Mouse (Mus musculus): ENCODE results near the gene Copz2. TPM values are rescaled to one million over a fixed set of nuclear protein-coding genes. Genes with fewer than 3 reads are reported as not detected.

Gene Copz2
- total and polyA plus RNA-seq, 3 experiments, result 0.35 to 4.1 (median 0.99) TPM

DNA sequence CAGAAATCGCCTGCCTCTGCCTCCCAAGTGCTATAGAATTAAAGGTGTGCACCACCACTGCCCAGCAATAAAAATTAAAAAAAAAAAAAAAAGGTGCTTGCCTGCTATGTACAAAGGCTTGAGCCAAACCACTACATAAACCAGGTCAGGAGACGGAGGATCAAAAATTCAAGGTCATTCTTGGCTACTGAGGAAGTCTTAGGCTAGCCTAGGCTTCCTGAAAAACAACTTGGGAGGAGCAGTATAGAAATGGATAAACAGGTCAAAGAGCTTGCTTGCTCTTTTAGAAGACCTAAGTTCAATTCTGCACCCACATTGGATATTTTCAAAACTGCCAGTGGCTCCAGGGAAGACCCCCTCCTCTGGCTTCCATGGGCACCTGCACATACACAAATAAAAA lies 35.2 kb upstream of the Copz2 start:
- TF ChIP-seq JUND (conservative IDR thresholded peaks at IDR 0.05; ENCODE audit: low read depth, low read length), result no peak
- TF ChIP-seq NRF1 (IDR thresholded peaks at IDR 0.05; ENCODE audit: low read depth, low read length), result no peak
- no peak for TF ChIP-seq SIN3A (IDR thresholded peaks at IDR 0.05; ENCODE audit: low read length)
- TF ChIP-seq SMC3 (IDR thresholded peaks at IDR 0.05; ENCODE audit: low read depth, low read length), result 0 out of 2 replicates have a peak, but pooled peaks have one; percentile 3
- TF ChIP-seq PAX5 (IDR thresholded peaks at IDR 0.05; ENCODE audit: low read length), result no peak
- TF ChIP-seq HCFC1 (IDR thresholded peaks at IDR 0.05; ENCODE audit: low read depth, low read length), result no peak
- no peak for TF ChIP-seq UBTF (IDR thresholded peaks at IDR 0.05; ENCODE audit: low read depth, low read length)
- TF ChIP-seq ZNF384 (IDR thresholded peaks at IDR 0.05; ENCODE audit: low read depth, low read length), result peak; percentile 32
- TF ChIP-seq POLR2A (IDR thresholded peaks at IDR 0.05; ENCODE audit: low read depth, low read length), result no peak; the same call in 1 of the 2 replicates
- no peak for TF ChIP-seq ZC3H11A (IDR thresholded peaks at IDR 0.05; ENCODE audit: low read depth, low read length)
- TF ChIP-seq IRF4 (IDR thresholded peaks at IDR 0.05; ENCODE audit: low read depth, low read length), result no peak
- TF ChIP-seq MYC (IDR thresholded peaks at IDR 0.05; ENCODE audit: low read depth, low read length), result no peak
- peak; percentile 50; the same call in 1 of the 2 replicates for TF ChIP-seq ZMIZ1 (IDR thresholded peaks at IDR 0.05; ENCODE audit: low read depth, low read length)
- no peak for TF ChIP-seq EP300 (IDR thresholded peaks at IDR 0.05; ENCODE audit: low read length)
- Histone ChIP-seq H3K4me1 (ENCODE audit: control insufficient read depth in 1 of 2, insufficient read depth in 2 of 2) (peaks cover 20 to 37% of the 10 kb centered on the region in 2 experiments), H3K27me3 (replicated peaks) (no peaks in the 10 kb centered on the region), H3K9ac (ENCODE audit: insufficient read depth, low read depth) (no peak overlapping the region), H3K79me2 (replicated peaks; ENCODE audit: control insufficient read depth, extremely low read depth, insufficient read depth, poor library complexity, severe bottlenecking) (peaks cover 37% of the 10 kb centered on the region), H3K36me3 (replicated peaks in 1 of 2; ENCODE audit: control insufficient read depth in 1 of 2, insufficient read depth in 1 of 2, low read length in 1 of 2) (peaks cover 71 to 94% of the 10 kb centered on the region in 2 experiments), H3K27ac (ENCODE audit: insufficient read depth, low read depth) (no peak overlapping the region), H3K9me3 (replicated peaks; ENCODE audit: low read length) (peaks cover 2% of the 10 kb centered on the region), H3K4me2 (ENCODE audit: insufficient read depth, low read depth, poor library complexity, severe bottlenecking) (no peak overlapping the region), H3K4me3 (replicated peaks in 1 of 3; ENCODE audit: low read depth in 2 of 3, low read length in 2 of 3, poor library complexity in 1 of 3) (no peak overlapping the region)
- DNase-seq (ENCODE audit: extremely low read depth), result no peak
- dilution Hi-C loops (cut with MboI; ENCODE audit: extremely low pct_ligation_motif_present, extremely low pct_unique_long_range_greater_than_20kb, low sequenced_read_pairs), result no loop called here
- in situ Hi-C loops (cut with MboI; ENCODE audit: low pct_ligation_motif_present, low pct_unique_long_range_greater_than_20kb, low sequenced_read_pairs), result no loop called here

- H3K79me2 ChIP-seq (replicated peaks; ENCODE audit: control insufficient read depth, extremely low read depth, insufficient read depth, poor library complexity, severe bottlenecking), result peaks cover 52% of the 10 kb centered on the region
- H3K36me3 ChIP-seq (replicated peaks in 1 of 2; ENCODE audit: control insufficient read depth in 1 of 2, insufficient read depth in 1 of 2, low read length in 1 of 2), result peaks cover 76 to 95% of the 10 kb centered on the region in 2 experiments
- H3K4me1 ChIP-seq (ENCODE audit: control insufficient read depth in 1 of 2, insufficient read depth in 2 of 2), result peaks cover 33 to 52% of the 10 kb centered on the region in 2 experiments
- H3K9ac ChIP-seq (ENCODE audit: insufficient read depth, low read depth), result no peak overlapping the region
- no peak overlapping the region for H3K4me3 ChIP-seq (replicated peaks in 1 of 3; ENCODE audit: low read depth in 2 of 3, low read length in 2 of 3, poor library complexity in 1 of 3)
- DNase-seq (ENCODE audit: extremely low read depth), result no peak
- in situ Hi-C loops (cut with MboI; ENCODE audit: low pct_ligation_motif_present, low pct_unique_long_range_greater_than_20kb, low sequenced_read_pairs), result no loop called here
- H3K27ac ChIP-seq (ENCODE audit: insufficient read depth, low read depth), result no peak overlapping the region
- H3K27me3 ChIP-seq (replicated peaks), result no peaks in the 10 kb centered on the region
- dilution Hi-C loops (cut with MboI; ENCODE audit: extremely low pct_ligation_motif_present, extremely low pct_unique_long_range_greater_than_20kb, low sequenced_read_pairs), result no loop called here
- H3K4me2 ChIP-seq (ENCODE audit: insufficient read depth, low read depth, poor library complexity, severe bottlenecking), result no peak overlapping the region
- no peaks in the 10 kb centered on the region for H3K9me3 ChIP-seq (replicated peaks; ENCODE audit: low read length)
- TF ChIP-seq MAX (IDR thresholded peaks at IDR 0.05; ENCODE audit: low read length) (no peak), HCFC1 (IDR thresholded peaks at IDR 0.05; ENCODE audit: low read depth, low read length) (no peak), TBP (conservative IDR thresholded peaks at IDR 0.05; ENCODE audit: low read depth, low read length) (no peak), JUN (IDR thresholded peaks at IDR 0.05; ENCODE audit: insufficient read depth, low read depth, low read length) (no peak), GABPA (IDR thresholded peaks at IDR 0.05; ENCODE audit: insufficient replicate concordance, low read depth, low read length) (no peak), RCOR1 (conservative IDR thresholded peaks at IDR 0.05; ENCODE audit: low read depth, low read length) (no peak), EP300 (IDR thresholded peaks at IDR 0.05; ENCODE audit: low read length) (no peak), MXI1 (IDR thresholded peaks at IDR 0.05; ENCODE audit: low read depth, low read length) (no peak), MEF2A (IDR thresholded peaks at IDR 0.05; ENCODE audit: borderline replicate concordance, low read depth, low read length) (no peak), MAFK (IDR thresholded peaks at IDR 0.05; ENCODE audit: insufficient replicate concordance, low read length) (no peak), CTCF (conservative IDR thresholded peaks at IDR 0.05 in 1 of 2, IDR thresholded peaks at IDR 0.05 in 1 of 2; ENCODE audit: low read depth in 2 of 2, low read length in 2 of 2) (no peak), PAX5 (IDR thresholded peaks at IDR 0.05; ENCODE audit: low read length) (no peak)
Observed at GRCm38 (mm10) chr11:96815895-96816294, 33.8 kb upstream of the Copz2 start.
